Mouse (Mus musculus) right cerebral cortex, postnatal 25 days (tissue): ENCODE measurements around the gene Ccdc186.

Experiments used
- DNase-seq: peaks from one replicate; pipeline ENCODE4 v3.0.0; 2022

Ccdc186 gene

GRCm38 (mm10) chr19:56821798-56822447, at the start of gene Ccdc186:
Gene Ccdc186 (minus strand): TSS chr19:56822190.
- peak; percentile 97 for DNase-seq

GRCm38 (mm10) chr19:56867701-56868100, 45.7 kb upstream of the Ccdc186 start:
- DNase-seq, result no peak

DNA sequence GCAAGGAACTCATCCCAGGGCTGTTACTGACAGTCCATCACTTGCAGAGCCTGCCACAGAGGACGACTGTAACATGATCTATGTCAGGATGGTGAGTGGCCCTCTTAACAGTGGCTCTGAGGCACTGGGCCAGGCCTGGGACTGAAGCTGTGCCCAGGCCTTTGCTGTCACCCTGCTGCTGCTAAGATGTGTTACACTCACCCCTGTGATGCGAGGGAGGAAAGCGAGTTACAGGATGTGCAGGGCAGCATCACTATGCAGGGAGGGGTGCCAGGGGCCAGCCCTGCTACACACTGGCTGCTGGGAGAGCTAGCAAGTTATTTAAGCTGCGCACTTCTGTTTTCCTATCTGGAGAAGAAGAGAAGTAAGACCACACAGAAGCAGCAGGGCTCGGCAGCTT, 34.5 kb upstream of the Ccdc186 start:
- DNase-seq, result no peak

DNA sequence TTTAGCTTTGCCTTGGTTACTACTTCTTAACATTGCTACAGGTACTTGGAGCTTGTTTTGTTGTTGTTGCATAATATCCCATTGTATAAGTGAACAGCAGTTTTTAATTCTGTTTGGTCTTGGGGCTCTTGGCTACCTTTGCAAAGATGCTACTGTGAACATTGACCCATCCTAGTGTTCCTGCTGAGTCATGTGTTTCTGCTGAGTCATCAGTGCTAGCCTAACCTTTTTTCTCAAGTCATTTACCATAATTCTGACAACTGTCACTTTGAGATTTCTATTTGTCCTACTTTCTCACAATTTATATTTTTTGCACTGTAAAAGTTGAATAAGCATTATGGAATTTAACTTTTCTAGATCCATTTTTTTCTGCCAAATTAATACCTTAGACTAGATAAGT, 30.6 kb upstream of the Ccdc186 start:
- DNase-seq, result no peak

DNA sequence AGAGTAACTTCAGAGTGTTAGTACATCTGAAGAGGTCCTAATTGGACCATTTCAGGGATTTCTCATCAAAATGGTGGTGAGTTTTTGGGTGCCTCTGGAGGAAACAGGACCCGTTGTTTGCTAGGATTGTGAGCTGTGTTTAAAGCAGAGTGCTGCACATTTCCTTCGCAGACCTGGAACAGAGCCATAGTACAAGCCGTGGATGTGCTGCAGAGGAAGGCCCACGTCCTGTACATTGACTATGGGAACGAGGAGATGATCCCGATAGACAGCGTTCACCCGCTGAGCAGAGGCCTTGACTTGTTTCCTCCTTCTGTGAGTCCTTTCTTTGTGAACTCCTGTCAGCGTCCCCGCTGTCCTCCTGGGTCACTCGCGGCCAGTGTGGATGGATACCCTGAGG, 21.0 kb upstream of the Ccdc186 start:
- no peak for DNase-seq

GRCm38 (mm10) chr19:56838942-56839706, 17.1 kb upstream of the Ccdc186 start:
- DNase-seq, result no peak

DNA sequence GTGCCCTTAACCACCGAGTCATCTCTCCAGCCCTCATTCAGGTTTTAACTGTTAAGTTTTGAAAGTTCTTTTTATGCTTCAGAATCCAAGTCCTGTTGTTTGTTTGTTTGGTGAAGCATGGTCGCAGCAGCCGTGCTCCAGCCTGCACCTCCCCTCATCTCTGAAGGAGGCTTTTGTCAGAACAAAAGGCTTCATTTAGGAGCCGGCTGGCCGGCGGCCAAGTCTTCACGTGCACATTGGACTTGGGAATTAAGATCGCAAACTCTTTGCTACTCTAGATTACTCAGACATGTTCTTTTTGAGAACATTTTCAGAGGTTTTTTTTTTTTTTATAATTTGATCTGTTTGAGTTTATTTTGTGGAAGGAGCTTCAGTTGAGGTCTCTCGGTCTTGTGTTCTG, 13.3 kb upstream of the Ccdc186 start:
- DNase-seq, result no peak

DNA sequence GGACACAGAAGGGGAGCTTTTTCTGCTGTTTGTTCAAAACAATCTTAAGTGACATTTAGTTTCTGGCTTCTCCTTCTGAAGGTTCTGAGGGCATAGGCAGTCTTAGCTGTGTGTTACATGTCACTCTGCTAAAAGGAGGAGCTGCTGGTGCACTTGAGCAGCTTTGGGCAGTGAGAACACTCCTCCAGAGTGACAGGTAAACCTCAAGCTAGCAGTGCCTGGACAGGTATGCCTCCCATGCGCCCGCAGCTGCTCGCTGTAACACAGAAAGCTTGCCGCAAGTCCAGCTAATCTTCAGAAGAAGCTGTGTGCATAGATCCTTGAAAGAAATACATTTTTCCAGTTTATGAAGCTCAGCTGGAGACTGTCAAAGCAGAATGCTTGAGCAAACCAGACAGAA, 8.2 kb upstream of the Ccdc186 start:
- no peak for DNase-seq

GRCm38 (mm10) chr19:56829267-56829666, 7.3 kb upstream of the Ccdc186 start:
- DNase-seq, result no peak

- DNase-seq, result no peak
These were observed 6.3 kb upstream of the Ccdc186 start for GRCm38 (mm10) chr19:56828305-56828704.

DNA sequence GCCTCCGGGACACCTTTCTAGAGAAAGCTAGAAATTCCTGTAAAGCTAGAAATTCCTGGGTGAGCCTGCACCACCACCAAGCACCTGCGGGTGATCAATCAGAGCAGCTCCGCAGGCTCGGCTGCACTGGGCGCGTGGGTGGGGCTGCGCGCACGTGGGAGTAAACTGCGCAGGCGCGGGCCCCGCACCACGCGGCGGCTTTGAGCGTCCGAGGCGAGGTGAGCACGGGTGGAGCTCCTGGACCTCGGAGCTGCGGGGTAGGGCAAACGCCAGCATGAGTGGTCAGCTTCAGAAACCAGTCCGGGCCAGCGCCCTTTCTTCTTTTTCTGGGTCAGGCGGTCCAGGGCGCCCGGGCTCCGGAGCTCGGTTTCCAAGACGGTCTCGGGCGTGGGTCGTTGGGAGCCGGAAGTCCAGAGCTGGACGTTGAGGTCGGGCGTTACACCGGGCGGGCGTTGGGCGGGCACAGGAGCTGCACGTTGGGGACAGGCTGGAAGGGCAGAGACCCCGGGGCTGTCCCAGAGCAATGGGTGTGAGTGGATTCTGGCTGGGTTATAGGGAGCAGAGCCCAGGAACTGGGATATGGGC, 4.1 kb upstream of the Ccdc186 start, which contains the start of gene Tdrd1:
TSS of gene Tdrd1 (plus strand) at position 163 of the 585 bp plus-strand sequence.
- DNase-seq, result no peak

- DNase-seq, result no peak
These were observed 452 bp upstream of the Ccdc186 start for GRCm38 (mm10) chr19:56822448-56822836.

DNA sequence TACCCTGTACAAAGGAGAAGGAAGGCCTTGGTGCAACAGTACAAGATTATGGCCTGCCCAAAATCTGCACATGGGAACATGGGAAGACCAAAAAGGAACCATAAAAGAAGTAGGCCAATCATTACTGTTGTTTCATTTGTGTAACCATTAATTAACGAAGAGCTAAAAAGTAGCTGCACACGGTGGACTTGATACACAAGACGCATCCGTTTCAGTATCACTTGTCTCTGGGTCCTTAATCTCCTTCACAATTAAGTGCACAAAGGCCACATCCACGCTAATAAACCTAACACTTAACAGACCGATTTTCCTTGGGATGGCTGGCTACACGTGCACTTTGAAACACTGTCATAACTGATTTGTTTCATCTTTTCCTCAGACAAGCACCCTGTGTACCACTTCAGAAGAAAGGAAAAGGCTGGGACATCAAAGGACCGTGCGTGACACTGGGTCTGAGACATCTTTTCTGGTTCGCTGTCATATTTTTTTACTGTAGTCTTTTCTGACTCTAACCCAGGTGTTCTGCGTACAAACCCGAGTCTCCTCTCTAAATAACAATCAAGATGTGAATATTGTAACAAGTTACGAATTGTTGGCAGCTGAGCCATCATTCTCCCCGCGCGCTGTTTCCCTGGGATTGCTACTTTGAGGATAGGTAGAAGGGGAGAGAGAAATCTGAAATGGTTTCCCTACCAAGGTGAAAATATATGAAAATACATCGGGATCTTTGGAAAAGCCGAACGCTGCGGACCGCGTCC, 771 bp downstream of the Ccdc186 start:
- DNase-seq, result no peak

- DNase-seq, result peak; percentile 39
These were observed 4.0 kb downstream of the Ccdc186 start for GRCm38 (mm10) chr19:56817851-56818526.

GRCm38 (mm10) chr19:56813360-56813759, 8.6 kb downstream of the Ccdc186 start:
- no peak for DNase-seq

- DNase-seq, result no peak
These were observed 10.4 kb downstream of the Ccdc186 start for GRCm38 (mm10) chr19:56811590-56811989.

GRCm38 (mm10) chr19:56810641-56811146, 11.3 kb downstream of the Ccdc186 start:
- DNase-seq, result no peak

GRCm38 (mm10) chr19:56808771-56809170, 13.2 kb downstream of the Ccdc186 start:
- DNase-seq, result no peak

GRCm38 (mm10) chr19:56807122-56807521, 14.9 kb downstream of the Ccdc186 start:
- no peak for DNase-seq

GRCm38 (mm10) chr19:56805366-56805765, 16.6 kb downstream of the Ccdc186 start:
- DNase-seq, result no peak

GRCm38 (mm10) chr19:56802352-56802746, 19.6 kb downstream of the Ccdc186 start:
- no peak for DNase-seq

- no peak for DNase-seq
These were observed 20.2 kb downstream of the Ccdc186 start for GRCm38 (mm10) chr19:56801656-56802351.
